ENCODE assay signal across 27 mouse cellular contexts in genomic region chr17:36781533-36781932, GRCm38 (mm10). TPM values are rescaled to one million over a fixed set of nuclear protein-coding genes. Genes with fewer than 3 reads are reported as not detected.
"Had no signal": no experiment of that assay in that cellular context is flagged by ENCODE, and none has a peak within 500 bp of the region (broad histone marks: within the 10 kb centered on the region; RNA-seq: fewer than 3 reads in every experiment).

No protein-coding gene starts in this region.

- H3K27me3 ChIP-seq: lung, embryonic 15.5 days; megakaryocyte, embryonic 14.5 days; midbrain, embryonic 13.5 days; midbrain, embryonic 15.5 days; neural tube, embryonic 12.5 days; stomach, embryonic 15.5 days had no signal

- DNase-seq: lung, adult 18-20 months; lung, postnatal 14 days; lung, postnatal 36 days; right cerebral cortex, postnatal 14 days; thymus, adult 2 months; thymus, postnatal 25 days; thymus, postnatal 4 days had no signal

- ATAC-seq: lung, postnatal 0 days; midbrain, embryonic 13.5 days; midbrain, embryonic 15.5 days had no signal

- H3K27ac ChIP-seq: liver, embryonic 14.5 days; lung, embryonic 15.5 days; macrophage; midbrain, embryonic 13.5 days; midbrain, embryonic 15.5 days; neural tube, embryonic 12.5 days; stomach, embryonic 15.5 days; stomach, postnatal 0 days had no signal

- H3K9ac ChIP-seq: liver, embryonic 14.5 days; lung, embryonic 15.5 days; midbrain, embryonic 13.5 days; midbrain, embryonic 15.5 days; neural tube, embryonic 12.5 days; stomach, embryonic 15.5 days had no signal

- H3K4me1 ChIP-seq: lung, embryonic 15.5 days; megakaryocyte, embryonic 14.5 days; midbrain, embryonic 13.5 days; midbrain, embryonic 15.5 days; neural tube, embryonic 12.5 days; stomach, embryonic 15.5 days had no signal

- H3K9me3 ChIP-seq: lung, embryonic 15.5 days; megakaryocyte, embryonic 14.5 days; midbrain, embryonic 13.5 days; midbrain, embryonic 15.5 days; neural tube, embryonic 12.5 days; stomach, embryonic 15.5 days had no signal

- H3K4me3 ChIP-seq: lung, embryonic 15.5 days; megakaryocyte, embryonic 14.5 days; midbrain, embryonic 13.5 days; midbrain, embryonic 15.5 days; neural tube, embryonic 12.5 days; stomach, embryonic 15.5 days had no signal

- H3K36me3 ChIP-seq: lung, embryonic 15.5 days; midbrain, embryonic 13.5 days; midbrain, embryonic 15.5 days; neural tube, embryonic 12.5 days; stomach, embryonic 15.5 days had no signal

- H3K4me2 ChIP-seq: lung, embryonic 15.5 days; midbrain, embryonic 11.5 days; midbrain, embryonic 13.5 days; midbrain, embryonic 15.5 days; neural tube, embryonic 12.5 days; stomach, embryonic 15.5 days had no signal

RNA-seq across cellular contexts. Expression of gene H2-M10.5, which starts 8.8 kb away (rescaled TPM):
- total RNA-seq: megakaryocyte progenitor cell, adult 5-6 weeks; midbrain, postnatal 0 days; monocyte, adult 5-6 weeks; neutrophil, adult 5-6 weeks had no signal
- polyA plus RNA-seq: liver, embryonic 14.5 days; liver, embryonic 16.5 days; lung, embryonic 15.5 days; lung, postnatal 0 days; macrophage; midbrain, embryonic 11.5 days; midbrain, embryonic 13.5 days; midbrain, embryonic 15.5 days; midbrain, postnatal 0 days; neural tube, embryonic 12.5 days; neural tube, embryonic 14.5 days; spleen, adult 2 months; stomach, embryonic 15.5 days; stomach, postnatal 0 days; testis, adult 2 months; urinary bladder, adult 2 months had no signal

RNA-seq across cellular contexts. Expression of gene H2-M10.6, which starts 30.4 kb away (rescaled TPM):
- total RNA-seq: megakaryocyte progenitor cell, adult 5-6 weeks; midbrain, postnatal 0 days; monocyte, adult 5-6 weeks; neutrophil, adult 5-6 weeks had no signal
- polyA plus RNA-seq: liver, embryonic 14.5 days; liver, embryonic 16.5 days; lung, embryonic 15.5 days; lung, postnatal 0 days; macrophage; midbrain, embryonic 11.5 days; midbrain, embryonic 13.5 days; midbrain, embryonic 15.5 days; midbrain, postnatal 0 days; neural tube, embryonic 12.5 days; neural tube, embryonic 14.5 days; spleen, adult 2 months; stomach, embryonic 15.5 days; stomach, postnatal 0 days; testis, adult 2 months; thymus, adult 2 months; urinary bladder, adult 2 months had no signal
